Mouse (Mus musculus) cerebellum, adult 2 months (tissue): ENCODE data around the gene Inha.

Experiments used
- CTCF ChIP-seq: fragments of 200-500 bp; IDR thresholded peaks from 2 replicates; pipeline ENCODE4 v1.5.1; 2011; ENCODE audit warnings: low read depth, mild to moderate bottlenecking, control low read depth, low read length, moderate library complexity, borderline replicate concordance; ENCODE audit not compliant: insufficient read depth
- POLR2A ChIP-seq: fragments of 200-500 bp; IDR thresholded peaks from 2 replicates; pipeline ENCODE4 v1.6.1; 2011; ENCODE audit warnings: low read length, control low read depth, borderline replicate concordance; ENCODE audit not compliant: insufficient read depth

DNA sequence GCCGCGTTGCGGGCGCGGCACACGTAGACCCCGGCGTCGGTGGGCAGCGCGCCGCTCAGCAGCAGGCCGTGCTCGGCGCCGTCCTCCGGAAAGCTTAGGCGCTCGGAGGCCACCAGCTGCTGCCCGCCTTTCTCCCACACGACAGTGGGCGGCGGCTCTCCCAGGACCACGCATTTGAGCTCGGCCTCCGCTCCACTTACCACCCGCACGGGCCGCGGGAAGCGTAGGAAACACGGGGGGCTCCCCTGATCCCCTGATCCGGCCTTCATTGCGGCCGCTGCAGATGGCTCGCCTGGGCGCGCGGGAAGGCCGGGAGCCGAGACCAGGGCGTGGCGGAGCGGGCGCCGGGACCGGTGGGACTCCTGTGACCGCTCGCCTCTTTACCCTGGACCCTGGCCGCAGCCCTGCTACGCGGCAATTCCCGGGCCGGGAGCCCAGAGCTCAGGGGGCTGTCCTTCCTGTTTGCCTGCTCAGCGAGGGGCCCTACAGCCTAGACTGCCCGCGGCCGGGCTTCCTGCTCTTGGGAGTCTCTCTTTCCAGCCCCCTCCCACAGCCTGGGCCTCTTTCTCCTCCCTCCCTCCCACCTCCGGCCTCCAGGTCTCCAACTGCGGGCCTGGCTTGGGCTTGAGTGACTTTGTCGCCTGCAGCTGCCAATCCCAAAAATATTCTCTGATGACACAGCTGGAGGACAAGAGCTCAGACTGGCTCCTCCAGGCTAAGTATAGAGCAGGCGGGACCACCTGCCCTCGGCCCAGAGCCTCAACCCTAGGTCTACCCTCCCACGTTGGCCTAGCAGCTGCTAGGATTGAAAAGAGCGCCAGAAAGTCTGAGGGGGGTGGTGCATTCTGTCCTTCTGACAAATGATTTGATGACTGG lies 683 bp upstream of the Inha start, which contains the start of gene Obsl1:
- TF ChIP-seq CTCF (no peak), POLR2A (no peak)
